Mouse (Mus musculus): ENCODE results near the gene Rara.

The Rara gene

DNA sequence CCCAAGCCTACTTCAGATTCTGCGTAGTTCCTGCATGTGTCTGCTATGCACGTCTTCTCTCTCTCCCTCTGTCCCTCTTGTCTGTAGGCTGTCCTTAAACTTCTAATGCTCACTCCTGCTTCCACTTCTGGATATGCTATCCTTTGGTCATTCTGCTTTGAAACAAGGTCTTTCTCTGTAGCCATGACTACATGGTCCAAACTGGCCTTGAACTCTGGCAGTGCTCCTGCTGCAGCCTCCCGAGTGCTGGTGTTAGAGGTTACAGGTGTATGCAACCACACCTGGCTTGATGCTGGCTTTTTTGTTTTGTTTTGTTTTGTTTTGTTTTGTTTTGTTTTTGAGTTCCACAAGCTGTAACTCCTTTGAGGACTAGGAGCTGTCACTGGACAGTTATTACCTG, 6.7 kb downstream of the Rara start:
- TF ChIP-seq GATA4 (IDR thresholded peaks at IDR 0.05; ENCODE audit: insufficient replicate concordance, low read length), result no peak

DNA sequence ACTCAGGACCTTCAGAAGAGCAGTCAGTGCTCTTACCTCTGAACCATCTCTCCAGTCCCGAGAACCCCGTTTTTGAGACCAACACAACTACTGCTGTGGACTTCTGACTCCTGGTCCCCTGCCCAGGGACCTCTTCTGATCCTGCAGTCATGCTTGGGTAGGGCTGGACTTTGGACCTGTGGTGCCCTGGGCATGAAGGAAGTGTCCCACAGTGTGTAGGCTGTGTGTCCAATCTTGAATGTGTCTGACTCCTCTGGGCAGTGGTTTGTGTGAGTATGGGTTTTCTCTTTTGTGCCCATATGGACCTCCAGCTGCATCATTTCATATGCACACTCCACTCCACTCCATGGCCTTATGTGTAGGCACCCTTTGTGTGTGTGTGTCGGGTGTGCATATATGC, 7.5 kb downstream of the Rara start:
- no peak for TF ChIP-seq GATA4 (IDR thresholded peaks at IDR 0.05; ENCODE audit: insufficient replicate concordance, low read length)

DNA sequence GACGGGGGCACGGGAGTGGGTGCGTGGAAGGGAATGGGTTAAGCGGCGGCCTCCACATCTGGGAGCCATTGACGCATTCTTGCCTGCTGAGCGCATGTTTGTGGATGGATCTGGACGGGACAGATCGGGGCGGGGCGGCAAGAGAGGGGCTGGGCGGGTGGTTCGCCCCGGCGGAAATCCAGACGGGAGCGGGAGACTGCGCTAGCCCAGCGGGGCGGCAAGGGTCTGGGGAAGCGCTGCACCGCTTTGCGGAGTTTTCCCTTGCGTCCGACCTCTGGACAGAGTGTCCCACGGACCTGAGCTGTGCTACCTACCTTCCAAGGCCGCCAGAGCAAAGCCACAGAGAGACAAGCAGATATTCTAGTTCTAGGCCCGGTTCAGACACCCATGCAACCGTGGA, 8.6 kb downstream of the Rara start:
- TF ChIP-seq GATA4 (IDR thresholded peaks at IDR 0.05; ENCODE audit: insufficient replicate concordance, low read length), result no peak; the same call in 1 of the 2 replicates

DNA sequence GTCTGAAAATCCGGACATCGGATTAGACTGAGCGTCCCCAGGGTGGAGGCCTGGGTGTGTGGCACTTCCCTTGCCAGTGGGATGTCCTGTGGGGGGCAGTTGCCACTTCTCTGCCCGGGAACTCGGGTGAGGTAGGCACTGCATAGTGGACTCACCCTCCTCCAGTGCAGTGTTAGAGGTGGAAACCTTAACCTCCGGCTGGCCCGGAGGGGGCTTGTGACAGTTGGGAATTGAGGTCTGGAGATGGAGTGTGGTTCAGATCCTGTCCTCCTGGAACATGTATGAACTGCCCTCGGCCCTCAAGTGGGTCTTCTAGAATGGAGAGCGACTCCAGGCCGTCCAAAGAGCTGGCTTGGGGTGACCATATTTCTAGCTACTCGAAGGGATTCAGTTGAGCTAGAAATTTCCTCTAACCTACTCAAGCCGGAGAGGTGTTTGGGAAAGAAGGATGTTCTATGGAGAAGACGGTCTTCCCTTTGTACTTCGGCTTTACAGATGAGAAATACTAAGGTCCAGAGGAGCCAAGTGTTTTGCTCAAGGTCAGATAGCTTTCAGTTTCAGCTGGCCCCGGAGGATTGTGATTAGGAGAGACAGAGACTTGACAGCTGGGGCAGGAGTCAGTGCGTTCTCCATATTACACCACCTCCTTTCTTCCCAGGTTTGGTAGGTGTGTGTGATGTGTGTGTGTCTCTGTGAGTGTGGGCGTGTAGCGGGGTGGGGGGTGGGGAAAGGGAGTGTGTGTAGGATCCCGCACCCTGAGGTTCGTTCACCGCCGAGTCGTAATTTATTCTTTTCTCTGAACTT, 9.2 kb downstream of the Rara start:
- TF ChIP-seq GATA4 (IDR thresholded peaks at IDR 0.05; ENCODE audit: insufficient replicate concordance, low read length), result no peak

DNA sequence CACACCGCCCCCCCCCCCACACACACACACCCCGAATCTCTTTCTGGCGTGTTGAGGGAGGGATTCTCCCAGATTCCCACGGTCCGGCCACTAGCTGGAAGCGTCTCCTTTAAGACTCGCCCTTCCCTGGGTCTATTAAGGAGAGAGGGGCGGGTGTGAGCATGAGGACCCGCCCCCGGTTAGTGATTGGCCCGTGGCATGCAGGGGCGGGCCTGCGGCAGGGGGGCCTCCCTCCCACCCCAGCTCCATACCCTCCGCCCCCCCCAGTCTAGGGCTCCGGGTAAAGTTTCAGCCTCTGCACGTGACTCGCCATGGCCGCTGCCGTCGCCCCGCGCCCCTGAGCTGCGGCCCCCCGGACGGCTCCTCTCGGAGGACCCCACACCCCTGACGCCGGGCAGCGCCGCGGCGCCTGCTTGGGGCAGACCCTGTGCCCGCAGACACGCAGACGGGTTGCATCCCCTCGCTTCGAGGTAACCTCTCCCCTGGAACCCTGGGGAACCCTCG, 9.8 kb downstream of the Rara start:
- no peak for TF ChIP-seq GATA4 (IDR thresholded peaks at IDR 0.05; ENCODE audit: insufficient replicate concordance, low read length)

DNA sequence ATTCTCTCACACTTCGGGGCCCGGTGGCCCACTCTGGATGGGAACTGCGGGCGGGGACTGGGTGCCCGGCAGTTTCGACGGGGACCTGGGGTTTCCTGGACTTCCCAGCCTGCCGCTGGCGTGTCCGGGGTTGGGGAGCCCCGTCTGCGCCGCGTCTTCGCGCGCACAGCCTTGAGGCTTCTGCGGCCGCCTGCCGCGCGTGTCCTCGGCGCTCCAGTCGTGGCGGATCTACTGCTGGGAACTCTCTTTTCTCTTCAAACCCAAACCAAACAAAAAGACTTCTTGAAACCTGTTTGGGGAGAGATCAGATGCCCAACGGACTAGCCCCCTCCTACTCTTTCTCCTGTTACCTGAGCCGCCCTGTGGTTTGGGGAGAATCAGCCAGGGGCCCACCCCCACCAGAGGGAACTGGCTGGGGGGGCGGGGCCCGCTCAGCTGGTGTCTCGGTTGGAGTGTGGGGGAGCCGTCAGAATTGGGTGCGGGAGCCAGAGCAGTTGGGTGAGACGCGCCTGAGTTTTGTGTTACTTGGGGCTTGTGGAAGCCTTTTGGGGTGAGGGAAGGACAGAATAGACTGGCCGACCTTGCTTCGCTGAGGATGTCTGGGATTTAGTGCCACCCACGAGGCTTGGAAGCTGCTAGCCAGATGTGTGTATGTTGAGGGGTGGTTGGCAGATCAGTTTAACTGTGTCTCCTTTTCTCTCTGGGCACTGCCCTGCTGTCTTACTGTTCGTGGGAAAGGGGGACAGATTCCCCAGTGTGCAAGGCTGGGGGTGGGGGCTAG, 10.5 kb downstream of the Rara start:
- TF ChIP-seq GATA4 (IDR thresholded peaks at IDR 0.05; ENCODE audit: insufficient replicate concordance, low read length), result no peak

DNA sequence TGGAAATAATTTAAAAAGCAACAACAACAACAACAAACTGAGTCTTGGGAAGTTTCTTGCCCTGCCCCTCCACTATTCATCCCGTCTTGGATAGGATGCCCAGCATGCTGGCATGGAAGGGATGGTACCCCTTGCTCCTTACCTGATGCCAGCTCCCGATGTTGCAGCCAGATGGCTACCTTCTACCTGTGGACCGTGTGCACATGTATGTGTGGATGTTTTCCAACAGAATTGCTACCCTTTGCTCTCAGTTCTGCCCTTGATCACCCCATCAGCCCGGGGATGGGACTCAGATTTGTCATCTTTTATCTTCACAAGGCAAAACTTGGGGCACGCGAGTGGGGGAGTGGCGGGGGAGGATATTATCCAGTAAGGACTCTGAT, 11.1 kb downstream of the Rara start:
- no peak for TF ChIP-seq GATA4 (IDR thresholded peaks at IDR 0.05; ENCODE audit: insufficient replicate concordance, low read length)

DNA sequence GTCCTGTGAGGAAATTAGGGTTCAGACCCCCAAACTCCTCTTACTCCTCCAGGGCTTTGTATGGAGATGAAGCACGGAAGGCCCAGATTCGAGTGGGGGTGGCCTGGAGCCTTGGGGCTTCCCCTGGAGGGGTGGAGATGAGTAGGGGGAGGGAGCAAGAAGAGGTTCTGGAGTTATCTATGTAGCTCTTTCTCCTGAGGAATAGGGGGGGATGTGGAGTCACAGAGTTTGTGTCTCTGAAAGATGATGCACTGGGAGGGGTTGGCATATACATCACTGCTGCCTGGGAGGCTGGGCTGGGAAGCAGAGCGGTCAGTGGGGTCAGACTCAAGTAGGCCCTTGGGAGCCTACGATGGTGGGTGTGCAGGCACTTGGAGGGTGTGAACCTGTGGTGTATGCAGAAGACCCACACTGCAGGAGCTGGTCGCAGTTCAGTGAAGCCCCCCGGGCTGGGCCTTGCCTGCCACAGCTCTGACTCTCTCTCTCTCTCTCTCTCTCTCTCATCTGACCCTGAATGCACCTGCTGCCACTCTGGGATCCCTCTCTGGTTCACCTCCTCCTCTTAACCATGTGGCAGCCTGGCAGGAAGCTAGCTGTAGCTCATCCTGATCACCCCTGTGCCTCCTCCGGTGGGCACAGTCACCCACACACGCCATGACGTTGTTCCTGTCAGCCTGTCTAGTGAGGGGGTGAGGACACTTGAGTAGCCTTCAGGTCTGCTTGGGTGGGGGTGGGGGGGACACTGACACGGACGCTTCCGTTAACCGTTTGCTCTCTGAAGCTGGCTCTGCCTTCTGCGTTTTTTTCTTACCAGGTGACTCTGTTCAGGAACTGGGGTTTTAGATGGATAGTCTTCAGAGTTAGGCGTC, 11.7 kb downstream of the Rara start:
- TF ChIP-seq GATA4 (IDR thresholded peaks at IDR 0.05; ENCODE audit: insufficient replicate concordance, low read length), result no peak

DNA sequence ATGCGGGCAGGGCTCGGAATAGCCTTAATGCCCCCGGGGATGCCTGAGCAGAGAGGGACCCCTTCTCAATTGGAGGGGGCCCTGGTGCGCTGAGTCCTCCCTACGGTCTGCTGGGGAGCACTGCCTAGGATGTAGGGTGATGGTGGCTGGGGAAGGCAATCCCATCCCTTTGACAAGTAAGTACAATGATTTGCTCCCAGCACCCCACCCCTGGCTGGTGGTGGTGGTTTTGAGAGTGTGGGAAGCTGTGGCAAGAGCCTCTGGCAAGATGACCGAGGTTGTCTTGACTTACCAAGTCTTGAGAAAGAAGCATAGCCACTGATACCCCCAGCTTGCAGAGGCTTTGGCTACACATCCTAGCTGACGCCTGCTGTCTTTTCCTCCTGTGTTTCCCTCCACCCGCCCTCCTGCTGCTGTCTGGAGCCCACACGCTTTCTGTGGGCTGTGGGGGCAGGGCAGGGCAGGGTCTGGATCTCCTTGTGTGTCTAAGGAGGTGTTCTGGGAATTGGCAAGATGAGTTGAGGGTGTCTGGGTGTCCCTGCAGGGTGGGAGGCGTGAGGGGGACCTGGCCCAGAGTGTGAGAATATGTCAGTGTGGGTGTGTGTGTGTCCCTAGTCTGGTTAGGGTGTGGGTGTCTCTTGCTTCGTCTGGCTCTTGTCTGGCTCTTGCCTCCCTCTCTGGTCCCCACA, 12.5 kb downstream of the Rara start:
- TF ChIP-seq GATA4 (IDR thresholded peaks at IDR 0.05; ENCODE audit: insufficient replicate concordance, low read length), result no peak

DNA sequence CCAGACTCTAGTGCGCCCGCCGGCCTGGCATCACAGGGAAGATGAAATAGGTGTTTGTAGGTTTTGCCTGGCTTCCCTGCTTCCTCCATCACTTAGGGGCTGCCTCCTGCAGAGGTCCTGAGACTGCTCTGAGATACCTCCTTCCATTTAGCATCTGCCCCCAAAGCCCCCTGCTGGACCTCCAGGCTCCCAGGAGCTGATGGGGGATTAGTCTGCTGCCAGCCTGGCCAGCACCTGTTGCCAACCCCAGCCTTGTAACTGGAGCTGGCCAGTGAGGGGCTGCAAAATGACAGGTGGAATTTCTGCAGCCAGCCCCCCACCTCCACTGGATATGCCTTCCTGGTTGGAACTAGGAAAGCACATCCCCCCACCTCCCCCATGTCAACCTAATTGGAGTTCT, 13.2 kb downstream of the Rara start:
- no peak for TF ChIP-seq GATA4 (IDR thresholded peaks at IDR 0.05; ENCODE audit: insufficient replicate concordance, low read length)

DNA sequence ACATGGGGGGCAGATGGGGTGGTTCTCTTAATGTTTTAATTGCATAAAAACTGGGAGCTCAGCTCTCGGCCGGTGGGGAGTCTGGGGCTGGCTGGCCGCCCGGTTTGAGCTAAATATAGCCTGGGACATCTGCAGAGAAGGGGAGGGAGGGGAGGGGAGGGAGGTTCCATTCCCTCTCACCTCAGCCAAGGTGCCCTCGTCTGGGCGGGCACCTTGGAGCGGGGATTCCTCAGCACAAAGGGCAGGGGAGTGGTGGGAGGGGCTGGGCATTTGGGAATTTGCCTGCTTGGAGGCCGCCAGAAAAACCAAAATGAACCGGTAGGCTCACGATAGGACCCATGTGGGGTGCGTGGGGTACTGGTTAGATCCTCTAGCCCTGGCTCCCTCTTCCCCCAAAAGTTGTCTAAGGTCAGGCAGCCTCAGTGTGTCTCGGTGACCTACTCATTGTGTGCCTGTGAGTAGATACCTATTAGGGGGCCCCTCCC, 13.8 kb downstream of the Rara start:
- no peak for TF ChIP-seq GATA4 (IDR thresholded peaks at IDR 0.05; ENCODE audit: insufficient replicate concordance, low read length)

DNA sequence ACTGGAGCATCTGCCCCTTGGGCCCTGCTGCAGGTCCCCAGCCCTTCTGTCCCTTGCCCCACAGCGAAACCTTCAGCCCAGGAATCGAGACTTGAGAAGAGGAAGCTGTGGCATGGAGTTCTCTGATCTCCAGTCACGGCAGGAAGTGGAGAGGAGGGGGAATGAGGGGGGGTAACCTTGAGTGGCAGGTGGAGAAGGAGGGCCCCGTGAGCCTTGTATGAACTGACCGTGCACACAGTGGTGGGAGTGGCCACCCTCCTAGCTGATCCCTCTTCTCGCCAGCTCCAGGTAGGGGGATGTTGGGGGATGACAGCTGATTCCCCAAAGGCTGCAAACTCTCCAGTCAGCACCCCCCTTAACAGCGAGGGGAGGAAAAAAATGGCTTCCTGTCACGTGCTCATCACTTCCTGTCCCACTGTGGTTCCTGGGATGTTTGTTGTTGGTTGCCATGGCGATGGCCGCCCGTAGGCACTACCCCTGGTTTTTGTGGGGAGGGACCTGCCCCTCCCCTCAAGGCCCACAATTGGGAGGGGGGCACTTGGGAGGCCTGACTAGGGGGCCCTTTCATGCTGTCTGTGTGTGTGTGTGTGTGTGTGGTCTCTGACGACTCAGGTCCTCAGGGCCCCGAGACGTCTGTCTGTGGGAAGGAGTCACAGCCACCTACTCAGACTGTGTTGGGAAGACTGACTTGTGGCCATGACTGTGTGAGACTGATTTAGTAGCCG, 14.4 kb downstream of the Rara start:
- no peak for TF ChIP-seq GATA4 (IDR thresholded peaks at IDR 0.05; ENCODE audit: insufficient replicate concordance, low read length)

DNA sequence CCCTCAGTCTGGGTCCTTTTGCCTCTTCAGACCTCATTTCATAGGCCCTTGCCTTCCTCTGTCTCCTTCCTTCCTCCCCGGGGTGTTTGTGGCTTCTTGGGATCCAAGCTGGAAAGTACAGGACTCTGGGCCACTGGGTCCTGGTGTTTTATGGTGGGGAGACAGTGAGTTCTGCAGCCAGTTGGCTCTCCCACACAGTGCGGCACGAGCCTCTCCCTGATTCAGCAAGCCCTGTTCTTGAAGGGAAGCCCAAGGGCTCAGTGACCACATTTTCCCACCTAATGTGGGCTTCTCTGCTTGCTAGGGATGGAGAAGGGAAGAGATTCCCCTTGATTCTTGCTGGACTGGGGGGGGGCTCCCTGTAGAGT, 14.9 kb downstream of the Rara start:
- no peak for TF ChIP-seq GATA4 (IDR thresholded peaks at IDR 0.05; ENCODE audit: insufficient replicate concordance, low read length)
